Mouse (Mus musculus): ENCODE data around the gene Dcaf7. TPM values are rescaled to one million over a fixed set of nuclear protein-coding genes. Genes with fewer than 3 reads are reported as not detected.

The Dcaf7 gene
- polyA plus RNA-seq, 1 experiment: 35.8 TPM

DNA sequence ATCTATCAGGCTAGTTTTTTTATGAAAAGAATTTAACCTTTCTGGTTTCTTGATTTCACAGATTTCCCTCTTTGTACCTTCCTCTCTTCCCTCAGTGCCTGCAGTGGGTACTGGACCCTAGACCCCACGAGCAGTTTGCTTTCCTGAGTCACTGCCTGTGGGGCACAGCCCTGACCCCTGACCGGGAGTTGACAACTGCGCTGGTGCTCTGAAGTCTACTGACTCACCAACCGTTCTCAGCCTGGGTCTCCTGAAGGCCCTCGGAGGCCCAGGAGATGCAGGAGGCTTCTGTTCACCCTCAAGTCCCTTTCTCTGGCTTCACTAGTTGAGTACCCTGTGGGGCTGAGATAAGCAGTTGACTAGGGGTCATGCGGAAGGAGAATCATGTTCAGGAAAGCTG is 18.7 kb downstream of the Dcaf7 start:
- Histone ChIP-seq H3K36me3 (ENCODE audit: control insufficient read depth, insufficient read depth, low read length) (peaks cover 49% of the 10 kb centered on the region), H3K4me3 (ENCODE audit: extremely low read depth, insufficient read depth, insufficient read length) (no peak overlapping the region), H3K27ac (ENCODE audit: insufficient read depth, low read length) (no peak overlapping the region), H3K27me3 (ENCODE audit: control insufficient read depth, insufficient read depth, low read length) (no peaks in the 10 kb centered on the region), H3K4me1 (ENCODE audit: control insufficient read depth, insufficient read depth, insufficient read length) (no peaks in the 10 kb centered on the region; the same call in 1 of the 2 replicates)
- TF ChIP-seq POLR2A (IDR thresholded peaks at IDR 0.05; ENCODE audit: low read depth, low read length): no peak
- no peak for TF ChIP-seq CTCF (IDR thresholded peaks at IDR 0.05; ENCODE audit: extremely low read depth, insufficient read depth, insufficient read length, insufficient replicate concordance)
- no peak for DNase-seq (ENCODE audit: low read depth in 1 of 2, low spot score in 2 of 2)
- 93% methylated on average over 6 of the region's 6 CpGs for WGBS

DNA sequence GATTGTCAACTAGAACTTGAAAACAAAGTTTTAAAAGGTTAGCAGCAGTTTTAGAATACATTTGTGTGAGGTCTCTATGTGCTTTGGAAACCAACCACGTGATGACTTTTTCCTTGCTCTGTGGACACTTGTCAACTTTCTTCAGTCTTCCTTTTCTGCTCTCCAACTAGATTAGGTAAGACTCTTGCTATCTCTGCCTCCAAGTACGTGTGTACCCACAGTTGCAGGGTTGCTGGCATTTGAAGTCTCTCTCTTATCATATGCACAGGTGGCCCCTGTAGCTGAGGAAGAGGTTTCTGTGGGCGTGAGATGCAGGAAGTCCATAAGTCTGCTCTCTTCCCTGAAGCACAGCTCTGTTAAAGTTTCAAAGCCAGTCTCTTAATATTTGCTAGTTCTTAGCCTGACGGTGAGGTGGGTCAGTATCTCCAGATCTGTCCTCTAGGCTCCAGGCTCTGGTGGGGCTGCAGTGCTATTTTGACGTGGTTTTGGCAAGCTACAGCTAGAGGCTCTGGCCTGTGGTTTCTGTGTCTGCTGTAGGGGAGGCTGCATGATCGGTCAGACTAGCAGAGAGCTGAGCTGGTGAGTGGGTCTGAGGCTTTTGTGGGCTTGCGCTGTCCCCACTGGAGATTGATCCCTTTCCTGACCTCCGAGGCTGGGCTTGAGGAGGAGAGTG is 20.3 kb downstream of the Dcaf7 start:
- 30% methylated on average over 8 of the region's 8 CpGs for WGBS
- TF ChIP-seq CTCF (IDR thresholded peaks at IDR 0.05; ENCODE audit: extremely low read depth, insufficient read depth, insufficient read length, insufficient replicate concordance) (no peak), POLR2A (IDR thresholded peaks at IDR 0.05; ENCODE audit: low read depth, low read length) (no peak)
- Histone ChIP-seq H3K27ac (ENCODE audit: insufficient read depth, low read length) (peak overlapping the region; percentile 69), H3K4me1 (ENCODE audit: control insufficient read depth, insufficient read depth, insufficient read length) (no peaks in the 10 kb centered on the region; the same call in 1 of the 2 replicates), H3K27me3 (ENCODE audit: control insufficient read depth, insufficient read depth, low read length) (no peaks in the 10 kb centered on the region), H3K36me3 (ENCODE audit: control insufficient read depth, insufficient read depth, low read length) (peaks cover 46% of the 10 kb centered on the region), H3K4me3 (ENCODE audit: extremely low read depth, insufficient read depth, insufficient read length) (no peak overlapping the region)
- peak in 1 of 2 experiments; percentile 13 for DNase-seq (ENCODE audit: low read depth in 1 of 2, low spot score in 2 of 2)

DNA sequence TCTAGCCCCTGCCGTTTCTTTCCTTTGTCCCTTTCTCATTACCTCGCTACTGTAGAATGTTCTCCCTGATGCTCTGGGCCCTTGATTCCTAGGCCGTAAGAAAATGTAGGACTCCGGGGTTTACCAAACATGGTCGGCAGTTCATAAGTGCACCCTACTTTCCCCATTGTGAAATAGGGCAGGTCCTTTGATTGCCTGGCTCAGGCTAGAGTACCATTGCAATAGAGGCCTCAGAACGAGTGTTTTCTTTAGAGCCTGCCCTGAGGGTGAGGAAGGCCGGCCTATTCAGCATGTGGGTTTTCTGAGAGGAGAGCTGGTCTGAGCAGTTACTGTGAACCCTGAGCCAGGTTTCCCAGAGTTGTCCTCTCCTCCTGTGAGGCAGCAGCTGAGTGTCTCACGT is 21.3 kb downstream of the Dcaf7 start:
- Histone ChIP-seq H3K27me3 (ENCODE audit: control insufficient read depth, insufficient read depth, low read length) (no peaks in the 10 kb centered on the region), H3K4me3 (ENCODE audit: extremely low read depth, insufficient read depth, insufficient read length) (no peak overlapping the region), H3K27ac (ENCODE audit: insufficient read depth, low read length) (no peak overlapping the region), H3K4me1 (ENCODE audit: control insufficient read depth, insufficient read depth, insufficient read length) (no peaks in the 10 kb centered on the region; the same call in 1 of the 2 replicates), H3K36me3 (ENCODE audit: control insufficient read depth, insufficient read depth, low read length) (peaks cover 41% of the 10 kb centered on the region)
- 82% methylated on average over 8 of the region's 8 CpGs for WGBS
- no peak for TF ChIP-seq POLR2A (IDR thresholded peaks at IDR 0.05; ENCODE audit: low read depth, low read length)
- TF ChIP-seq CTCF (IDR thresholded peaks at IDR 0.05; ENCODE audit: extremely low read depth, insufficient read depth, insufficient read length, insufficient replicate concordance): no peak
- no peak for DNase-seq (ENCODE audit: low read depth in 1 of 2, low spot score in 2 of 2)

DNA sequence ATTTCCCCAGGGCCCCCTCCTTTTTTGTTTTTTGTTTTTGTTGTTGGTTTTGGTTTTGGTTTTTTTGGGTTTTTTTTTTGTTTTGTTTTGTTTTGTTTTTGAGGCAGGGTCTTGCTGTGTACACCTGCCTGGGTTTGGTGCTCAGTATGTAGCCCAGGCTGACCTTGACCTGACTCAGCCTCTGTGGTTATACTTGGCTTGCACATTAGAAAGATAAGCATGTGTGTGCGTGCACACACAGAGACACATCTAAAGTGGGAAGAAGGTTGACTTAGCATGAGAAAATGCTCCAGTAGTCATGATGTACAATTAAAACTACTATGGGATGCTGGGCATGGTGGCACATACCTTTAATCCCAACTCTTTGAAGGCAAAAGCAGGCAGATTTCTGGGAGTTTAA is 23.9 kb downstream of the Dcaf7 start:
- H3K27me3 ChIP-seq (ENCODE audit: control insufficient read depth, insufficient read depth, low read length): no peaks in the 10 kb centered on the region
- H3K36me3 ChIP-seq (ENCODE audit: control insufficient read depth, insufficient read depth, low read length): peaks cover 21% of the 10 kb centered on the region
- no peak overlapping the region for H3K4me3 ChIP-seq (ENCODE audit: extremely low read depth, insufficient read depth, insufficient read length)
- H3K27ac ChIP-seq (ENCODE audit: insufficient read depth, low read length): no peak overlapping the region
- no peaks in the 10 kb centered on the region; the same call in 1 of the 2 replicates for H3K4me1 ChIP-seq (ENCODE audit: control insufficient read depth, insufficient read depth, insufficient read length)
- 73% methylated on average over 1 of the region's 1 CpGs for WGBS
- TF ChIP-seq CTCF (IDR thresholded peaks at IDR 0.05; ENCODE audit: extremely low read depth, insufficient read depth, insufficient read length, insufficient replicate concordance): no peak
- no peak for TF ChIP-seq POLR2A (IDR thresholded peaks at IDR 0.05; ENCODE audit: low read depth, low read length)
- no peak for DNase-seq (ENCODE audit: low read depth in 1 of 2, low spot score in 2 of 2)

DNA sequence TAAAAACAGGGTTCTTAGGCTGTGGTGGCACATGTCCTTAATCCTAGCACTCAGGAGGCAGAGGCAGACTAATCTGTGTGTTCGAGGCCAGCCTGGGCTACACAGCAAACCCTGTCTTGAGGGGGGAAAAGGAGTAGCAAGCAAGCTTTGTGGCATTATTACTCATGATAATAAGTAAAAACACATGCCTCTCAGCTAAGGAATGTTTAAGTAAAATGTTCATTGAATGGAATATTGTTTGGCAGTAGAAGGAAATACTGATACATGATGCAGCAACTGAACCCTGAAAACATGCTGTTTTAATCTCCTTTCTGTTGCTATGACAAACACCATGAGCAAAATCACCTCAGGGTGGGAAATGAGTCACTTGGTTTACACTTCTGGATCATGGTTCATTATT is 24.6 kb downstream of the Dcaf7 start:
- Histone ChIP-seq H3K4me1 (ENCODE audit: control insufficient read depth, insufficient read depth, insufficient read length) (no peaks in the 10 kb centered on the region), H3K27ac (ENCODE audit: insufficient read depth, low read length) (no peak overlapping the region), H3K4me3 (ENCODE audit: extremely low read depth, insufficient read depth, insufficient read length) (no peak overlapping the region), H3K36me3 (ENCODE audit: control insufficient read depth, insufficient read depth, low read length) (peaks cover 15% of the 10 kb centered on the region; the same call in 1 of the 2 replicates), H3K27me3 (ENCODE audit: control insufficient read depth, insufficient read depth, low read length) (no peaks in the 10 kb centered on the region)
- no peak for DNase-seq (ENCODE audit: low read depth in 1 of 2, low spot score in 2 of 2)
- WGBS: 93% methylated on average over 1 of the region's 1 CpGs
- TF ChIP-seq POLR2A (IDR thresholded peaks at IDR 0.05; ENCODE audit: low read depth, low read length) (no peak), CTCF (IDR thresholded peaks at IDR 0.05; ENCODE audit: extremely low read depth, insufficient read depth, insufficient read length, insufficient replicate concordance) (no peak)

DNA sequence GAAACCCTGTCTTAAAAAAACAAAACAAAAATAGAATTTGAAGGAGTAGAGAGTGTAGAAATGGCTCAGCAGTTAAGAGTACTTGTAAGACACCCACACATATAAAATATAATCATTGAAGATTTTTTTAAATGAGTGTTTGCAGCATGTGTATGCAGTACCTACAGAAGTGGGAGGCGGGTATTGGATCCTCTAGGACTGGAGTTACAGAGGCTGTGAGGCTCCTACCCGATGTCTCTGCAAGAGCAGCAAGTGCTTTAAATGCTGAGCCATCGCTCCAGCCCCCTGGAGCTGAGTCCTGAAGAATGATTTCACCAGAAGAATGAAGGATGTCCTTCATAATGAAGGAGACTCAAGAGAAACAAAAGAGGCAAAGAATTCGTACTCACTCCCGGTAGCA is 27.1 kb downstream of the Dcaf7 start:
- H3K27ac ChIP-seq (ENCODE audit: insufficient read depth, low read length): no peak overlapping the region
- no peaks in the 10 kb centered on the region for H3K27me3 ChIP-seq (ENCODE audit: control insufficient read depth, insufficient read depth, low read length)
- TF ChIP-seq POLR2A (IDR thresholded peaks at IDR 0.05; ENCODE audit: low read depth, low read length) (no peak), CTCF (IDR thresholded peaks at IDR 0.05; ENCODE audit: extremely low read depth, insufficient read depth, insufficient read length, insufficient replicate concordance) (no peak)
- H3K4me1 ChIP-seq (ENCODE audit: control insufficient read depth, insufficient read depth, insufficient read length): no peaks in the 10 kb centered on the region; the same call in 1 of the 2 replicates
- no peak overlapping the region for H3K4me3 ChIP-seq (ENCODE audit: extremely low read depth, insufficient read depth, insufficient read length)
- peaks cover 8% of the 10 kb centered on the region; the same call in 1 of the 2 replicates for H3K36me3 ChIP-seq (ENCODE audit: control insufficient read depth, insufficient read depth, low read length)
- 95% methylated on average over 5 of the region's 5 CpGs for WGBS
- no peak for DNase-seq (ENCODE audit: low read depth in 1 of 2, low spot score in 2 of 2)
